Mouse (Mus musculus) heart, adult 2 months (tissue): ENCODE measurements at regions not wholly inside any gene's neighbourhood (a gene's known extent, or its start where the extent isn't known, plus 50 kb on each side); places are given as distances from the start of the nearest gene placed in this dataset.

ENCODE experiments used
- DNase-seq, 2 experiments: peaks; one replicate each; pipeline ENCODE4 v3.0.0; 2021
- H3K27ac ChIP-seq: fragments of 200-600 bp; 2 replicates; pipeline ENCODE4 v1.8.1; 2022
- H3K27me3 ChIP-seq: fragments of 200-500 bp; 2 replicates; pipeline ENCODE4 v1.6.1; 2012; ENCODE audit warnings: mild to moderate bottlenecking, low read length, inconsistent platforms, mixed read lengths; ENCODE audit not compliant: control insufficient read depth, insufficient read depth
- H3K36me3 ChIP-seq: fragments of 200-500 bp; 2 replicates; pipeline ENCODE4 v1.6.1; 2012; ENCODE audit warnings: low read length, inconsistent platforms; ENCODE audit not compliant: control insufficient read depth, insufficient read depth
- H3K4me1 ChIP-seq: fragments of 200-500 bp; 2 replicates; pipeline ENCODE4 v1.6.1; 2011; ENCODE audit warnings: low read length; ENCODE audit not compliant: control insufficient read depth, insufficient read depth
- H3K4me3 ChIP-seq: fragments of 200-600 bp; 2 replicates; pipeline ENCODE4 v1.8.1; 2022
- H3K79me2 ChIP-seq: fragments of 200-500 bp; replicated peaks from 2 replicates; pipeline ENCODE4 v1.6.1; 2012; ENCODE audit warnings: mild to moderate bottlenecking, inconsistent platforms, low read length, moderate library complexity, mixed read lengths; ENCODE audit not compliant: control insufficient read depth, insufficient read depth
- H3K9ac ChIP-seq: fragments of 200-500 bp; 2 replicates; pipeline ENCODE4 v1.6.1; 2012; ENCODE audit warnings: low read depth, mild to moderate bottlenecking, control low read depth, inconsistent platforms, low read length, mixed read lengths
- CTCF ChIP-seq: fragments of 200-600 bp; IDR thresholded peaks from 2 replicates; pipeline ENCODE4 v1.8.1; 2022; ENCODE audit warnings: antibody characterized with exemption, mild to moderate bottlenecking, moderate library complexity
- EP300 ChIP-seq: fragments of 200-500 bp; IDR thresholded peaks from 2 replicates; pipeline ENCODE4 v1.6.1; 2011; ENCODE audit warnings: low read depth, low read length, control low read depth; ENCODE audit not compliant: insufficient read depth
- POLR2A ChIP-seq: fragments of 200-500 bp; IDR thresholded peaks from 2 replicates; pipeline ENCODE4 v1.6.1; 2011; ENCODE audit warnings: mild to moderate bottlenecking, low read depth, low read length, control low read depth; ENCODE audit not compliant: insufficient read depth
- WGBS: fragments of 180-500 bp; shearing (Covaris S2); methylation state at CpG from one replicate; pipeline ENCODE4 v1.1.7; 2018; 5-methylcytosine and 5-hydroxymethylcytosine counted together
- intact Hi-C: fragments of 180-260 bp; cut with DNase I; formaldehyde crosslinking; loops from one replicate; pipeline ENCODE4 v1.15.1; 2025

DNA sequence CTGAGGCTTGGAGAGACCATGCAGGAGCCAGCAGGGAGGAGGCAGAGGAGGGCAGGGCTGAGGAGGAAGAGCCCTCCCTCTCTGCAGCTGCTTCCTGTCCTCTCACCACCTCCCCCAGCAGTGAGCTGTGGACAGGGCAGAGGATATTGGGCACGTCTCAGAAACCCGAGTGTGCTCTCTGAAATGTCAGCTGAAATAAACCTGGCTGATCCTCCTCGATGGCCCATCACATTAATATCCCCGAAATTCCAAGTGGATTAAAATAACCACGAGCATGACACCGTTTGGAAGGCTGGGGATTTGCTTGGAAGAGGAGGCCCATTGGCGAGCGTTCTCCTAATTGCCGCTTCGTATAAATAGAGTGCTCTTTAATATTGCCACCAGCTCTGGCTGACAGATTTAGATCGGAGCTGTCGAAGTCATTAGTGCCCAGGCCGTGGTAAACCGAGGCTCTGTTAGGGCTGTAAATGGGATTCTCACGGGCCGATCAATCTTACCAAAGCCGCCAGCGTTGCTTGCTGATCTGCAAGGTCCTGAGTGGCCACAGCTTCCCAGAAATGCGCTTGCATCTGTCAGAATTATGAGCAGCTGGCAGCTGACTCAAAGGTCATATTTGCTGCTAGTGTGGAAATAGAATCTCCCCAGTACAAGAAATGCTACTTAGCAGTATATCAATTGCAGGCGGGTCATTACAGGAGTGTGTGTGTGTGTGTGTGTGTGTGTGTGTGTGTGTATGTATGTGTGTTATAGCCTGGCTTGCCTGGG is 268.5 kb downstream of the Rplp1 start:
- no peak; the same call in 1 of the 2 replicates for TF ChIP-seq POLR2A
- 41% methylated on average over 20 of the region's 20 CpGs for WGBS
- H3K27ac ChIP-seq = peak overlapping the region; percentile 67
- DNase-seq = peak in 1 of 2 experiments; percentile 48
- peaks cover 2% of the 10 kb centered on the region for H3K4me1 ChIP-seq
- no peaks in the 10 kb centered on the region for H3K36me3 ChIP-seq
- intact Hi-C loops = no loop called here
- H3K79me2 ChIP-seq = no peaks in the 10 kb centered on the region
- H3K9ac ChIP-seq = peak overlapping the region; percentile 38; the same call in 1 of the 2 replicates
- no peak overlapping the region for H3K4me3 ChIP-seq
- H3K27me3 ChIP-seq = no peaks in the 10 kb centered on the region

DNA sequence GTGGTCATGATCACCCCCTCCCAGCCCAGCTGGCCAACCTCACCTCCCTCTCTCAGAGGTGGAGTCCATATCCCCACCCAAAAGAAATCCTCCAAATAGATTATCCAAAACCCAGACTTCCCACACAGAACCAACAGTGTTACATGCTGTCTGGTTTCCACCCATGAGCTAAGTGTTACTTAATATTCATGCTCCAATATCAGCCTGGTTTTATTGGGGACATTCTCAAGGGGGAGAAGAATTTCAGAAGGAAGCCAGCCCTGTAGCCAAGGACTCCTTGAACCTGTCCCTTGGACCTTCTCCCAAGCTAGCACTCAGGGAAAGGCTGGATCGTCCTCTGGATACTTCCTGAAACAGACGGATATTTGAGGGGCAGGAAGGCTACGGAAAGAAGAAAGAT is 268.6 kb downstream of the Tle3 start:
- intact Hi-C loops = no loop called here
- TF ChIP-seq POLR2A (no peak), CTCF (no peak), EP300 (no peak)
- Histone ChIP-seq H3K36me3 (no peaks in the 10 kb centered on the region), H3K79me2 (no peaks in the 10 kb centered on the region), H3K4me1 (no peaks in the 10 kb centered on the region; the same call in 1 of the 2 replicates), H3K4me3 (no peak overlapping the region), H3K27ac (no peak overlapping the region), H3K9ac (no peak overlapping the region), H3K27me3 (no peaks in the 10 kb centered on the region)
- WGBS = 65% methylated on average over 3 of the region's 3 CpGs
- DNase-seq = no peak

DNA sequence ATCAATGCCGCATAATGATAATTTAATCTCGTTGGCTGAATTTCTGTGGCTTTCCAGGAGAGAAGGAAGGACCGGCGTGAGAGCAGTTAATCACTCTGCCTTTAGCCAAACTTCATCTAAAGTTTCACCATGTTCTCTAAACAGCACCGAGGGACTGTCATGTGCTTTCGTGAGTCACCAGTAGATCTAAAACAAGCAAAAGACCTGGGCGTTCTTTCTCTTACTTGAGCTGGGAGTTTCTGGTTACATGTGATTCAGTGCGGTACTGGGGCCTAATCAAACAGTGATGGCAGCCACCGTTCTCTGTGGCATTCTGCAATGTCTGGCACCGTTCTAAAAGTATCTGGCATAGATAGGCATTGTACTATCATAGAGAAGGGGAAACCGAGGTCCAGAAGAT is 266.7 kb downstream of the Tle3 start:
- Histone ChIP-seq H3K9ac (no peak overlapping the region), H3K36me3 (no peaks in the 10 kb centered on the region), H3K4me3 (no peak overlapping the region), H3K4me1 (no peaks in the 10 kb centered on the region; the same call in 1 of the 2 replicates), H3K79me2 (no peaks in the 10 kb centered on the region), H3K27ac (no peak overlapping the region), H3K27me3 (no peaks in the 10 kb centered on the region)
- 90% methylated on average over 11 of the region's 11 CpGs for whole genome bisulfite sequencing
- intact Hi-C loops = no loop called here
- TF ChIP-seq EP300 (no peak), POLR2A (no peak), CTCF (no peak)
- DNase-seq = no peak

DNA sequence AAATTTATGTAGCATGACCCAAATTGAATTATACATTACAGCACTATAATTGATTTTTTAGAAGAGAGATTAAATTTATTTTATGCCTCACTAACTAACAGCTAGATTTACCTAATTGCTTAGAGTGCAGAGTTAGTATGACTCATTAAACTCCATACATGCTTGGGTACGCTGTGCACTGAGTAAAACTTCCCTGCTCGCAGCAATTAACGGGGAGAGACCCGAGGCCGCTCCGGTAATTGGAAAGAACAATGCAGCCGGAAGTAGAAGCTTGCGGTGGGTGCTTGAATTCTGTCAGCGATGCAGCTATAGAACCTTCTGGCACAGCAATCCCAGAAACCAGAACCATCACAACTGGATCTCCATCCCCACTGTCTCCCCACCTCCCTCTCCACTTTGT is 261.8 kb downstream of the Tle3 start:
- H3K4me1 ChIP-seq = no peaks in the 10 kb centered on the region
- H3K4me3 ChIP-seq = no peak overlapping the region
- intact Hi-C loops = no loop called here
- no peaks in the 10 kb centered on the region for H3K36me3 ChIP-seq
- H3K27ac ChIP-seq = no peak overlapping the region
- no peaks in the 10 kb centered on the region for H3K27me3 ChIP-seq
- TF ChIP-seq POLR2A (no peak), CTCF (no peak)
- 89% methylated on average over 9 of the region's 9 CpGs for WGBS
- H3K79me2 ChIP-seq = no peaks in the 10 kb centered on the region
- no peak for DNase-seq
- H3K9ac ChIP-seq = no peak overlapping the region

DNA sequence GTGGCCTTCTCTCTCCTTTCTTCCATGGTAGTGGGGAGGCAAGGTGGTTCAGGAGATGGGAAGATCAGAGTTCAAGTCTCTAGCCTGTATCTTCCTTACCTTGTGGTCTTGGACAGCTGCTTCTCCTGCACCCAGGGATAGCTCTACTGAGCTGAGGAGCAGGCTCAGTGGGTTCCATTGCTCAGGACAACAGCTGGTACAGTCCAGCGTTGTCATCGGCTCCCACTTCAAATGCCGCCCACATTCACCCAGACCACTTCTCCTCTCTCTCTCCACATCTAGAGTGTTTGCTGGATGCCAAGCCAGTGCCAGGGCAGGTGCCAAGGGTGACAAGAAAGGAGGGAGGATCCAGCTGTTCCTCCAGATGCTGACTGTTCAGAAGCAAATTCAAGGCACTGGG is 260.4 kb downstream of the Tle3 start:
- TF ChIP-seq EP300 (no peak), CTCF (no peak), POLR2A (no peak)
- Histone ChIP-seq H3K36me3 (no peaks in the 10 kb centered on the region), H3K79me2 (no peaks in the 10 kb centered on the region), H3K4me1 (no peaks in the 10 kb centered on the region), H3K4me3 (no peak overlapping the region), H3K27ac (no peak overlapping the region), H3K9ac (no peak overlapping the region), H3K27me3 (no peaks in the 10 kb centered on the region)
- DNase-seq = no peak
- intact Hi-C loops = no loop called here
- 86% methylated on average over 3 of the region's 3 CpGs for WGBS

DNA sequence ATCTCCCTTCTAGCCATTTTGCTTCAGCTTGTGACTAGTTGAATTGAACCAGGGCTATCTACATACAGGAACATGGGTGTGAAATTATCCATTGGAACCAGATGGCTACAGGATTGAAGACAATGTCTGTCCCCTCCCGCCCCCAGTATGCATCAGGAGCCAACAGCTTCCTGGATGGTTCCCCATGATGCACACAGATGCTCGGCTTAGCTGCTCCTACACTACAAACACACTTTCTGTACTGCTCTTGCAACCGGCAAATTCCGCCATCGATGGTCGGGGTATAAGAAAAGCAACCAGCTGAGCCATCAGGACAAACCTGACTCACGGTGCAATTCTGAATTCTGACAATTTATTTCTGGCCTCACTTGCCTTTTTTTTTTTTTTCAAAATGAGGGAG is 258.9 kb downstream of the Tle3 start:
- no peak for DNase-seq
- H3K9ac ChIP-seq = no peak overlapping the region
- H3K27ac ChIP-seq = no peak overlapping the region
- H3K27me3 ChIP-seq = no peaks in the 10 kb centered on the region
- intact Hi-C loops = no loop called here
- H3K4me3 ChIP-seq = no peak overlapping the region
- no peak for TF ChIP-seq CTCF
- TF ChIP-seq EP300 = no peak
- TF ChIP-seq POLR2A = no peak
- H3K4me1 ChIP-seq = no peaks in the 10 kb centered on the region
- WGBS = 86% methylated on average over 7 of the region's 7 CpGs
- no peaks in the 10 kb centered on the region for H3K36me3 ChIP-seq
- no peaks in the 10 kb centered on the region for H3K79me2 ChIP-seq
